Mouse (Mus musculus): ENCODE results near the gene Hic2.
"Not testable (repeated sequence)": the region's sequence is repeated elsewhere in the genome, so short reads cannot be mapped to it uniquely, and the experiment has no call there.

Hic2 gene

GRCm38 (mm10) chr16:17232794-17233701 is at the start of gene Hic2:
Hic2 (plus strand) TSS chr16:17233572.
- peak; percentile 96 for DNase-seq (ENCODE audit: low read depth, low spot score)

- DNase-seq (ENCODE audit: low read depth, low spot score), result no peak
These were observed 47.9 kb upstream of the Hic2 start for GRCm38 (mm10) chr16:17185475-17185874.

- DNase-seq (ENCODE audit: low read depth, low spot score), result no peak
These were observed 39.5 kb upstream of the Hic2 start for GRCm38 (mm10) chr16:17193823-17194222.

- peak; percentile 53 for DNase-seq (ENCODE audit: low read depth, low spot score)
These were observed 33.0 kb upstream of the Hic2 start for GRCm38 (mm10) chr16:17200121-17200952.

GRCm38 (mm10) chr16:17200953-17201707 is 32.2 kb upstream of the Hic2 start:
- DNase-seq (ENCODE audit: low read depth, low spot score), result peak; percentile 91

- peak; percentile 88 for DNase-seq (ENCODE audit: low read depth, low spot score)
These were observed 31.4 kb upstream of the Hic2 start for GRCm38 (mm10) chr16:17201977-17202376.

- no peak for DNase-seq (ENCODE audit: low read depth, low spot score)
These were observed 30.8 kb upstream of the Hic2 start, which contains the start of gene Ube2l3 for GRCm38 (mm10) chr16:17202549-17202948. Ube2l3 (minus strand) TSS chr16:17202649.

GRCm38 (mm10) chr16:17204990-17205389 is 28.4 kb upstream of the Hic2 start:
- peak; percentile 74 for DNase-seq (ENCODE audit: low read depth, low spot score)

GRCm38 (mm10) chr16:17208389-17209361 is 24.7 kb upstream of the Hic2 start, which contains the start of gene Rimbp3:
Rimbp3 (plus strand) TSS chr16:17208603.
- DNase-seq (ENCODE audit: low read depth, low spot score), result peak; percentile 72

- no peak for DNase-seq (ENCODE audit: low read depth, low spot score)
These were observed 23.9 kb upstream of the Hic2 start for GRCm38 (mm10) chr16:17209404-17209960.

GRCm38 (mm10) chr16:17209981-17210838 is 23.2 kb upstream of the Hic2 start:
- DNase-seq (ENCODE audit: low read depth, low spot score), result no peak

GRCm38 (mm10) chr16:17216934-17217633 is 16.3 kb upstream of the Hic2 start:
- DNase-seq (ENCODE audit: low read depth, low spot score), result no peak

- peak; percentile 50 for DNase-seq (ENCODE audit: low read depth, low spot score)
These were observed 13.1 kb upstream of the Hic2 start for GRCm38 (mm10) chr16:17220127-17220733.

GRCm38 (mm10) chr16:17222197-17222596 is 11.2 kb upstream of the Hic2 start:
- peak; percentile 96 for DNase-seq (ENCODE audit: low read depth, low spot score)

- no peak for DNase-seq (ENCODE audit: low read depth, low spot score)
These were observed 7.8 kb upstream of the Hic2 start for GRCm38 (mm10) chr16:17225584-17225983.

- no peak for DNase-seq (ENCODE audit: low read depth, low spot score)
These were observed 6.9 kb upstream of the Hic2 start for GRCm38 (mm10) chr16:17226496-17226895.

- not testable (repeated sequence) for DNase-seq (ENCODE audit: low read depth, low spot score)
These were observed 1.8 kb upstream of the Hic2 start for GRCm38 (mm10) chr16:17231523-17231922.

All from 3T3-L1 (cell line).